Mouse (Mus musculus): ENCODE results near the gene Cntnap1. TPM values are rescaled to one million over a fixed set of nuclear protein-coding genes. Genes with fewer than 3 reads are reported as not detected.
A peak's percentile ranks its signal among the peaks of the same experiment; 100 is the strongest.

The Cntnap1 gene
- polyA plus RNA-seq, 1 experiment from 2014 or later = 0.70 TPM

DNA sequence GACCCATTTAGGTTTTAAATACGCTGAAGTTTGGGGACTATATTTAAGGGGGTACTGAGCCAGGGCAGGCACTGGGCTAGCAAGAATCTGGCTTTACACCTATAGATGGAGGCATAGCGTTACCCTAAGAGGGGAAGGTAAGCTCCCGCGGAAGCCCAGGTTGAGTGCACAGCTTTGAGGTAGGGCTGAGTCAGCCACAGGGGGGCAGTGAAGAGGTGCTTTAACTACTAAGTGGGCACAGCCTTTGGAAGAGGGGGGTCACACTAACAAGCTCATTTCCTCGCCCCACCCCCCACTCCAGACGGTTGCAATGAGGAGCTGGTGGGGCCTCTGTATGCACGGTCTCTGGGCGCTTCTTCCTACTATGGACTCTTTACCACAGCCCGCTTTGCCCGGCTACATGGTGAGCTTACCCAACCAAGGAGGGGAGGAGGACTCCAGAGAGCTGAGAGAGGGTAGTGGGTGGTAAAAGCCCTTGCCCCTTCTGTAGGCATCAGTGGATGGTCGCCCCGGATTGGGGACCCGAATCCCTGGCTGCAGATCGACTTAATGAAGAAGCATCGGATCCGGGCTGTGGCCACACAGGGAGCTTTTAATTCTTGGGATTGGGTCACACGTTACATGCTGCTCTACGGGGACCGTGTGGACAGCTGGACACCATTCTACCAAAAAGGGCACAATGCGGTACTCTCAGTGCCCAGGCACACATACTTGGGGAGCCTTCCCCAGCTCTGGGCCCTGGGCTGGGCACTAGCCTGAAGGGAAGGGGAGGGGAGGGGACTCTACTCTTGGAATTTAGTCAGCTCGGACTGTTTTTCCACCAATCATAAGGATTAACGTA, 6.8 kb downstream of the Cntnap1 start:
- Histone ChIP-seq H3K4me1 (ENCODE audit: control insufficient read depth, insufficient read depth, low read length) (peaks cover 30% of the 10 kb centered on the region), H3K27me3 (ENCODE audit: control insufficient read depth, insufficient read depth, low read length) (peaks cover 40% of the 10 kb centered on the region), H3K4me3 (ENCODE audit: low read depth, low read length) (no peak overlapping the region), H3K9me3 (replicated peaks; ENCODE audit: control insufficient read depth, low read length) (no peaks in the 10 kb centered on the region), H3K36me3 (ENCODE audit: control insufficient read depth, insufficient read depth, low read length) (no peaks in the 10 kb centered on the region), H3K9ac (ENCODE audit: low read depth, low read length) (no peak overlapping the region), H3K27ac (ENCODE audit: low read depth, low read length) (no peak overlapping the region), H3K4me2 (no peak overlapping the region)
- WGBS (ENCODE audit: insufficient replicate concordance) = 33% methylated on average over 22 of the region's 22 CpGs
- ATAC-seq (replicated peaks; ENCODE audit: insufficient number of reproducible peaks, low FRiP score, low TSS enrichment) = no peak

DNA sequence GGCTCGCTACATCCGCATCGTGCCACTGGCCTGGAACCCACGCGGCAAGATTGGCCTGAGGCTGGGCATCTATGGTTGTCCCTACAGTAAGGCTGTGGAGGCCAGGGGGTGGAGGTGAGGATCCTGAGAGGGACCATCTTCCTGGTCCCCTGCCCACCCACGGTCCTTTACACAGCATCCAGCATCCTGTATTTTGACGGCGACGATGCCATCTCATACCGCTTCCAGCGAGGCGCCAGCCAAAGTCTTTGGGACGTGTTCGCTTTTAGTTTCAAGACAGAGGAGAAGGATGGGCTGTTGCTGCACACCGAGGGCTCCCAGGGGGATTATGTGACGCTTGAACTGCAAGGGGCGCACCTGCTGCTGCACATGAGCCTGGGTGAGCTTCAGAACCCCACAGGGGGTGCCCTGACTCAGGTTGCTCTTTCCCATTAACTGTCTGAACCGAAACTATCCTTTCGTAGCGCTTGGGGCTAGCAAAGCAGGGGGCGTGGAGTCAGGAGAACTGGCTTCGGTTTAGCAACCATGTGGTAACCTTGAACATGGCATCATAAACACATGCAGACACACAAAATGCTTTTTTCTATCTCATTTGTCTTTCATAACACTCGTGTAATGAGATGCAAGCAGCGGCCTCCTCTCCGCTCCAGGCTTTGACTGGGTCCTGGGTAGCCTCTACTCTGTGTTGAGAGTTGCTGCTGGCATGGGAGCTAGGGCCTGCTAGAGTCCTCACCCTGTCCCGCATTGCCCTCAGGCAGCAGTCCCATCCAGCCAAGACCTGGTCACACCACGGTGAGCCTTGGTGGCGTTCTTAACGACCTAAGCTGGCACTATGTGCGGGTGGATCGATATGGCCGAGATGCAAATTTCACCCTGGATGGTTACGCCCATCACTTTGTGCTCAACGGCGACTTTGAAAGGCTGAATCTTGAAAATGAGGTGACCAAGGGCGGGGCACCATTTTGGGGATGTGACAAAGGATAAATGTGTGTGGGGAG, 8.0 kb downstream of the Cntnap1 start:
- no peak overlapping the region for H3K9ac ChIP-seq (ENCODE audit: low read depth, low read length)
- ATAC-seq (replicated peaks; ENCODE audit: insufficient number of reproducible peaks, low FRiP score, low TSS enrichment) = no peak
- no peaks in the 10 kb centered on the region for H3K9me3 ChIP-seq (replicated peaks; ENCODE audit: control insufficient read depth, low read length)
- peaks cover 40% of the 10 kb centered on the region for H3K27me3 ChIP-seq (ENCODE audit: control insufficient read depth, insufficient read depth, low read length)
- peak overlapping the region; percentile 40 for H3K4me2 ChIP-seq
- no peak overlapping the region for H3K27ac ChIP-seq (ENCODE audit: low read depth, low read length)
- no peaks in the 10 kb centered on the region for H3K36me3 ChIP-seq (ENCODE audit: control insufficient read depth, insufficient read depth, low read length)
- H3K4me3 ChIP-seq (ENCODE audit: low read depth, low read length) = no peak overlapping the region
- WGBS (ENCODE audit: insufficient replicate concordance) = 52% methylated on average over 36 of the region's 36 CpGs
- H3K4me1 ChIP-seq (ENCODE audit: control insufficient read depth, insufficient read depth, low read length) = peaks cover 22% of the 10 kb centered on the region

DNA sequence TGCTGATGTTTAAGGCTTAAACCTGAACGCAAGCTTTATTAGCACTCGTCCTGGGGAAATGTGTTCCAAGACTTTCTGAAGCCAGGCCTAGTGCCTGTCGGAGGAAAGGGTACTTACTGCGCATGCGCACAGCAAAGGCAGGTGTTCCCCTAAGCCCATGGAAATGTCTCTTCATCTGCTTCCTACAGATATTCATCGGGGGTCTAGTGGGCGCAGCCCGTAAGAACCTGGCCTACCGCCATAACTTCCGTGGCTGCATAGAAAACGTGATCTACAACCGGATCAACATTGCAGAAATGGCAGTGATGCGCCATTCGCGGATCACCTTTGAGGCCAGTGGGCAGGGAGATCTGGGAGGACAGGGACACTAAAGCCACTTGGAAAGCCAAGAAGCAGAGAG, 9.0 kb downstream of the Cntnap1 start:
- no peak overlapping the region for H3K27ac ChIP-seq (ENCODE audit: low read depth, low read length)
- H3K36me3 ChIP-seq (ENCODE audit: control insufficient read depth, insufficient read depth, low read length) = no peaks in the 10 kb centered on the region
- H3K9ac ChIP-seq (ENCODE audit: low read depth, low read length) = no peak overlapping the region
- no peaks in the 10 kb centered on the region for H3K9me3 ChIP-seq (replicated peaks; ENCODE audit: control insufficient read depth, low read length)
- no peak overlapping the region for H3K4me3 ChIP-seq (ENCODE audit: low read depth, low read length)
- H3K27me3 ChIP-seq (ENCODE audit: control insufficient read depth, insufficient read depth, low read length) = peaks cover 38% of the 10 kb centered on the region
- no peak for ATAC-seq (replicated peaks; ENCODE audit: insufficient number of reproducible peaks, low FRiP score, low TSS enrichment)
- WGBS (ENCODE audit: insufficient replicate concordance) = 79% methylated on average over 15 of the region's 15 CpGs
- H3K4me1 ChIP-seq (ENCODE audit: control insufficient read depth, insufficient read depth, low read length) = peaks cover 12% of the 10 kb centered on the region
- no peak overlapping the region for H3K4me2 ChIP-seq

DNA sequence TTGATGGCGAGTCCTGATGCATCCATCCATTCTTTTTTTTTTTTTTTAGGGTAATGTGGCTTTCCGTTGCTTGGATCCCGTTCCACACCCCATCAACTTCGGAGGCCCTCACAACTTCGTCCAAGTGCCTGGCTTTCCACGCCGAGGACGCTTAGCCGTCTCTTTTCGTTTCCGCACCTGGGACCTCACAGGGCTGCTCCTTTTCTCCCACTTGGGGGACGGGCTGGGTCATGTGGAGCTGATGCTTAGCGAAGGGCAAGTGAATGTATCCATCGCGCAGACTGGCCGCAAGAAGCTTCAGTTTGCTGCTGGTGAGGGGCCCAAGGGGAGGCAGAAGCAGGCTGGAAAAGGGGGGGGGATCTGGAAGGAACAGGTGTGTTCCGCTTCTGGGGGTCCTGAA, 9.9 kb downstream of the Cntnap1 start:
- H3K4me2 ChIP-seq = no peak overlapping the region
- no peaks in the 10 kb centered on the region for H3K36me3 ChIP-seq (ENCODE audit: control insufficient read depth, insufficient read depth, low read length)
- no peak for ATAC-seq (replicated peaks; ENCODE audit: insufficient number of reproducible peaks, low FRiP score, low TSS enrichment)
- WGBS (ENCODE audit: insufficient replicate concordance) = 72% methylated on average over 17 of the region's 17 CpGs
- peaks cover 36% of the 10 kb centered on the region for H3K27me3 ChIP-seq (ENCODE audit: control insufficient read depth, insufficient read depth, low read length)
- H3K9ac ChIP-seq (ENCODE audit: low read depth, low read length) = no peak overlapping the region
- H3K4me3 ChIP-seq (ENCODE audit: low read depth, low read length) = no peak overlapping the region
- H3K9me3 ChIP-seq (replicated peaks; ENCODE audit: control insufficient read depth, low read length) = no peaks in the 10 kb centered on the region
- no peak overlapping the region for H3K27ac ChIP-seq (ENCODE audit: low read depth, low read length)
- peaks cover 9% of the 10 kb centered on the region for H3K4me1 ChIP-seq (ENCODE audit: control insufficient read depth, insufficient read depth, low read length)

DNA sequence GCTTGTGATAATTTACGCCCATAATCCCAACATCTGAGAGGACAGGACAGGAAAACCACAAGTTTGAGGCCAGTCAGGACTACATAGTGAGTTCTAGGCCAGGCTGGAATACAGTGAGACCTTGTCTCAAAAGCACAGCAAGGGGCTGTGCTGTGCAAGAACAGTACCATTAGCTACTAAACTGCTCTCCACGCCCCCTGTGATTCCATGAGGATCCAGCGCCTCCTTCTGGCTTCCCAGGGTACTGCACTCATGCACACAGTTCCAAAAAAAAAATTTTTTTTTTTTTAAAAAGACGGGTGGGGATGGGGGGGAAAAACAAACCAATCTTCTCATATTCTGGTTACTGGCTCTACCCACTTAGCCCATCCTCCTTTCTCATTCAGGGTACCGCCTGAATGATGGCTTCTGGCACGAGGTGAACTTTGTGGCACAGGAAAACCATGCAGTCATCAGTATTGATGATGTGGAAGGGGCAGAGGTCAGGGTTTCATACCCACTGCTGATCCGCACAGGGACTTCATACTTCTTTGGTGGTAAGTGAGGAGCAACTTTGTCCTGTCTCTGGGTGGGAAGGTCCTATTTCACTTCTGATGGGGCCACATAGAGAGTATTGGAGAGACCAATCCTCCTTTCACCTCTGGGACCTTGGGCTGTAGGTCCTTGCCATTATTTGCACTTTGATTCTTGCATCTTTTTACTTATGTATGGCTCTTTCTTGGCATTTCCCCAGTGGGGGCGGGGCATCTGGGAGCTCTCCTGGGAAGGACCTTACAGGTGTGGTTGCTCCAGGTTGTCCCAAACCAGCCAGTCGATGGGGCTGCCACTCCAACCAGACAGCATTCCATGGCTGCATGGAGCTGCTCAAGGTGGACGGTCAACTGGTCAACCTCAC, 10.8 kb downstream of the Cntnap1 start:
- Histone ChIP-seq H3K4me2 (no peak overlapping the region), H3K4me1 (ENCODE audit: control insufficient read depth, insufficient read depth, low read length) (peaks cover 8% of the 10 kb centered on the region; the same call in 1 of the 2 replicates), H3K27ac (ENCODE audit: low read depth, low read length) (no peak overlapping the region), H3K9ac (ENCODE audit: low read depth, low read length) (no peak overlapping the region), H3K9me3 (replicated peaks; ENCODE audit: control insufficient read depth, low read length) (no peaks in the 10 kb centered on the region), H3K36me3 (ENCODE audit: control insufficient read depth, insufficient read depth, low read length) (no peaks in the 10 kb centered on the region), H3K4me3 (ENCODE audit: low read depth, low read length) (no peak overlapping the region), H3K27me3 (ENCODE audit: control insufficient read depth, insufficient read depth, low read length) (peaks cover 30% of the 10 kb centered on the region)
- ATAC-seq (replicated peaks; ENCODE audit: insufficient number of reproducible peaks, low FRiP score, low TSS enrichment) = no peak
- 41% methylated on average over 10 of the region's 10 CpGs for WGBS (ENCODE audit: insufficient replicate concordance)

DNA sequence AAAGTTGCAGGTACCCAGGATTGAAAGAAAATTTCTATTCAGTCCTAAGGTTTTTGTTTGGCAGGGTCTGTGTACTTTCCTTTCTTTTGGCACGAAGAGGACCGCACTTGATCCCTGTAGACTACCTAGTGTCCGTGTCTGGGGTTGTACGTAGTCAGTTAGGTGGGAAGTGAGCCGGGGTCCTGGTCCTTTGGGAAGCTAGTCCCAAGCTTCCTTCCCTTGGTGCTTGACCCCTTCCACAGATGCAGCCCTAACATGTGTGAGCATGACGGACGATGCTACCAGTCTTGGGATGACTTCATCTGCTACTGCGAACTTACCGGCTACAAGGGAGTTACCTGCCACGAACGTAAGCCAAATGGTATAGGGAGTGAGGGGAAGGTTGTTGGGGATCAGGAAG, 11.6 kb downstream of the Cntnap1 start:
- H3K27ac ChIP-seq (ENCODE audit: low read depth, low read length) = no peak overlapping the region
- ATAC-seq (replicated peaks; ENCODE audit: insufficient number of reproducible peaks, low FRiP score, low TSS enrichment) = no peak
- H3K9me3 ChIP-seq (replicated peaks; ENCODE audit: control insufficient read depth, low read length) = no peaks in the 10 kb centered on the region
- H3K9ac ChIP-seq (ENCODE audit: low read depth, low read length) = no peak overlapping the region
- no peak overlapping the region for H3K4me2 ChIP-seq
- H3K27me3 ChIP-seq (ENCODE audit: control insufficient read depth, insufficient read depth, low read length) = peaks cover 24% of the 10 kb centered on the region
- 86% methylated on average over 11 of the region's 11 CpGs for WGBS (ENCODE audit: insufficient replicate concordance)
- H3K36me3 ChIP-seq (ENCODE audit: control insufficient read depth, insufficient read depth, low read length) = no peaks in the 10 kb centered on the region
- peaks cover 4% of the 10 kb centered on the region; the same call in 1 of the 2 replicates for H3K4me1 ChIP-seq (ENCODE audit: control insufficient read depth, insufficient read depth, low read length)
- H3K4me3 ChIP-seq (ENCODE audit: low read depth, low read length) = no peak overlapping the region

DNA sequence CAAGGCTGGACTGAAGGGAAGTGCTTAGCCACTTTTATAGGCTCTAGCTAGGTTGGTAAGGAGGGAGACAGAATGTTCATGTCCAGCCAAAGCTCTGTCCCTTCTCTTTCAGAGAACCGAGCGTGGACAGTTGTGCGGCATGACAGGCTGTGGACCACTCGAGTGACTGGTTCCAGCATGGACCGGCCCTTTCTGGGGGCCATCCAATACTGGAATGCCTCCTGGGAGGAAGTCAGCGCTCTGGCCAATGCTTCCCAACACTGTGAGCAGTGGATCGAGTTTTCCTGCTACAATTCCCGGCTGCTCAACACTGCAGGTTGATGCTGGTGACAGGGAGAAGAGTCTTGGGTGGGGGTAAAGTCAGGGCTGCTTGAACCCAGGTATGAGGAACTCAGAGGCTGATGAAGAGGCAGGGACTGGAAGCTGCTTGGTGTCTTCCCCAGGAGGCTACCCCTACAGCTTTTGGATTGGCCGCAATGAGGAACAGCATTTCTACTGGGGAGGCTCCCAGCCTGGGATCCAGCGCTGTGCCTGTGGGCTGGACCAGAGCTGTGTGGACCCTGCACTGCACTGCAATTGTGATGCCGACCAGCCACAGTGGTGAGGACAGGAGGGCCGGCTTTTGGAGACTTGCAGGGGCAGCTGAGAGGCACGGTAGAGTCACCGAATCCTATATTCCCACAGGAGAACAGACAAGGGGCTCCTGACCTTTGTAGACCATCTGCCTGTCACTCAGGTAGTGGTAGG, 12.6 kb downstream of the Cntnap1 start:
- Histone ChIP-seq H3K4me2 (no peak overlapping the region), H3K9ac (ENCODE audit: low read depth, low read length) (no peak overlapping the region), H3K27ac (ENCODE audit: low read depth, low read length) (no peak overlapping the region), H3K4me1 (ENCODE audit: control insufficient read depth, insufficient read depth, low read length) (peaks cover under 1% of the 10 kb centered on the region; the same call in 1 of the 2 replicates), H3K27me3 (ENCODE audit: control insufficient read depth, insufficient read depth, low read length) (peaks cover 14% of the 10 kb centered on the region), H3K36me3 (ENCODE audit: control insufficient read depth, insufficient read depth, low read length) (no peaks in the 10 kb centered on the region), H3K9me3 (replicated peaks; ENCODE audit: control insufficient read depth, low read length) (no peaks in the 10 kb centered on the region), H3K4me3 (ENCODE audit: low read depth, low read length) (no peak overlapping the region)
- 70% methylated on average over 14 of the region's 14 CpGs for WGBS (ENCODE audit: insufficient replicate concordance)
- no peak for ATAC-seq (replicated peaks; ENCODE audit: insufficient number of reproducible peaks, low FRiP score, low TSS enrichment)
